Mouse (Mus musculus) embryonic facial prominence, embryonic 12.5 days (tissue): ENCODE results near the gene Tmem262. TPM values are rescaled to one million over a fixed set of nuclear protein-coding genes. Genes with fewer than 3 reads are reported as not detected.
A peak's percentile ranks its signal among the peaks of the same experiment; 100 is the strongest.

Source experiments
- ATAC-seq: fragments of 200-750 bp; cut with Nextera tagmentation; 2 replicates; pipeline ENCODE4 v1.8.0; 2017; ENCODE audit not compliant: insufficient number of reproducible peaks, insufficient read depth, low FRiP score, low TSS enrichment
- H3K27ac ChIP-seq: fragments of 300-500 bp; sonication (generic); 2 replicates; pipeline ENCODE4 v1.5.1; 2016; ENCODE audit warnings: mild to moderate bottlenecking
- H3K27me3 ChIP-seq: fragments of 300-500 bp; sonication (generic); 2 replicates; pipeline ENCODE4 v1.6.1; 2016; ENCODE audit warnings: mild to moderate bottlenecking, moderate library complexity
- H3K36me3 ChIP-seq: fragments of 300-500 bp; sonication (generic); 2 replicates; pipeline ENCODE4 v1.6.1; 2016; ENCODE audit warnings: mild to moderate bottlenecking
- H3K4me1 ChIP-seq: fragments of 300-500 bp; sonication (generic); 2 replicates; pipeline ENCODE4 v1.6.1; 2016
- H3K4me2 ChIP-seq: fragments of 300-500 bp; sonication (generic); replicated peaks from 2 replicates; pipeline ENCODE4 v1.6.1; 2016; ENCODE audit warnings: mild to moderate bottlenecking, moderate library complexity
- H3K4me3 ChIP-seq: fragments of 300-500 bp; sonication (generic); 2 replicates; pipeline ENCODE4 v1.5.1; 2016; ENCODE audit warnings: mild to moderate bottlenecking
- H3K9ac ChIP-seq: fragments of 300-500 bp; sonication (generic); 2 replicates; pipeline ENCODE4 v1.6.1; 2016; ENCODE audit warnings: mild to moderate bottlenecking, moderate library complexity
- H3K9me3 ChIP-seq: fragments of 300-500 bp; sonication (generic); 2 replicates; pipeline ENCODE4 v1.6.1; 2016; ENCODE audit warnings: mild to moderate bottlenecking, moderate library complexity
- WGBS: fragments of 180-500 bp; shearing (Covaris S2); methylation state at CpG from one replicate; pipeline ENCODE4 v1.1.7; 2016; 5-methylcytosine and 5-hydroxymethylcytosine counted together
- polyA plus RNA-seq: library from polyadenylated mRNA; unstranded; fragments of >200 nt; fragmentation: Nextera tagmentation; extraction: Ambion mirVana; gene quantifications from 2 replicates; pipeline ENCODE4 v1.2.1, GENCODE M21; 2016

Tmem262 gene
- polyA plus RNA-seq, 1 experiment from 2014 or later: not detected

- WGBS: 90% methylated on average over 15 of the region's 15 CpGs
- Histone ChIP-seq H3K27ac (no peak overlapping the region), H3K9ac (no peak overlapping the region), H3K4me2 (peak overlapping the region; percentile 90), H3K27me3 (no peaks in the 10 kb centered on the region), H3K4me1 (peaks cover 15% of the 10 kb centered on the region), H3K9me3 (no peaks in the 10 kb centered on the region), H3K36me3 (peaks cover 38% of the 10 kb centered on the region), H3K4me3 (peak overlapping the region; percentile 86)
- no peak for ATAC-seq
Measured at GRCm38 (mm10) chr19:6116113-6116850, 36.4 kb downstream of the Tmem262 start.

DNA sequence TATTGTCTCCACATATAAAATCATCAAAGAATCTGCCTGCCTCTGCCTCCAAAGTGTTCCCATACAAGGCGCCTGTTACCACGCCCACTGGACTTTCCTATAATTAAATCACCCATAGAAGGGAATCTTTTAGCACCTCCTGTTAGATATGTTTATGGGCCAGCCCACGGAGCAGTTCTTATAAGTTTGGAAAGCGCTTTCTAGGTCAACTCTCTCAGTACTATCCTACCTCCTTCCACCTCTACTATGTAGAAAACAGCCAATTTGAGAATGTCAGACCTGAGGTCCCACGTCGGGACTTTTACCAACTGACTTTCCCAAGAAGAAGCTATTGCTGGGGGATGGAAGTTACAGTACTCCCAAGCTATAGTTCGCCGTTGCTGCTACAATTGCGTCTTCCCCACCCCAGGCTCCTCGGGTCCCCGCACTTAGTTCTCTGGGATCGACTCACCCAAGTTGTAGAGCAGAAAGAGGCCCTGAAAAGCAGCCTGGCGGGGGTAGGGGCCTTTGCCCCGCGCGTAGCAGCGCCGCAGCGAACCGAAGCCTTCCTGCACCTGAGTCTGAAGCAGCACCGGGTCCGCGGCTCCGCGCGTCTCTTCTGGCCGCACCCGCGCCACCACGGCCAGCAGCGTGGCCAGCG lies 37.6 kb downstream of the Tmem262 start:
- Histone ChIP-seq H3K9ac (peak overlapping the region; percentile 89), H3K4me3 (peak overlapping the region; percentile 86), H3K27me3 (no peaks in the 10 kb centered on the region), H3K27ac (peak overlapping the region; percentile 97), H3K9me3 (no peaks in the 10 kb centered on the region), H3K4me2 (peak overlapping the region; percentile 90), H3K4me1 (peaks cover 15% of the 10 kb centered on the region), H3K36me3 (peaks cover 38% of the 10 kb centered on the region)
- 5% methylated on average over 32 of the region's 32 CpGs for WGBS
- ATAC-seq: peak; percentile 24; the same call in 1 of the 2 replicates

GRCm38 (mm10) chr19:6117986-6118676 lies 38.3 kb downstream of the Tmem262 start, which contains the start of gene Sac3d1:
TSS of gene Sac3d1 (minus strand) at chr19:6118650.
- Histone ChIP-seq H3K36me3 (peaks cover 35% of the 10 kb centered on the region), H3K27me3 (no peaks in the 10 kb centered on the region), H3K4me2 (peak within 1 kb of the TSS; percentile 90), H3K4me1 (peaks cover 15% of the 10 kb centered on the region), H3K27ac (peak within 1 kb of the TSS; percentile 97), H3K4me3 (peak within 1 kb of the TSS; percentile 86), H3K9ac (peak within 1 kb of the TSS; percentile 89), H3K9me3 (no peaks in the 10 kb centered on the region)
- peak; percentile 85 for ATAC-seq
- WGBS: under 1% methylated on average over 77 of the region's 77 CpGs

GRCm38 (mm10) chr19:6118677-6119185 lies 38.9 kb downstream of the Tmem262 start:
- ATAC-seq: no peak; the same call in 1 of the 2 replicates
- Histone ChIP-seq H3K9me3 (no peaks in the 10 kb centered on the region), H3K9ac (peak overlapping the region; percentile 89), H3K4me2 (peak overlapping the region; percentile 90), H3K27ac (peak overlapping the region; percentile 97), H3K36me3 (peaks cover 33% of the 10 kb centered on the region), H3K4me1 (peaks cover 15% of the 10 kb centered on the region), H3K4me3 (peak overlapping the region; percentile 86), H3K27me3 (no peaks in the 10 kb centered on the region)
- WGBS: under 1% methylated on average over 8 of the region's 8 CpGs

DNA sequence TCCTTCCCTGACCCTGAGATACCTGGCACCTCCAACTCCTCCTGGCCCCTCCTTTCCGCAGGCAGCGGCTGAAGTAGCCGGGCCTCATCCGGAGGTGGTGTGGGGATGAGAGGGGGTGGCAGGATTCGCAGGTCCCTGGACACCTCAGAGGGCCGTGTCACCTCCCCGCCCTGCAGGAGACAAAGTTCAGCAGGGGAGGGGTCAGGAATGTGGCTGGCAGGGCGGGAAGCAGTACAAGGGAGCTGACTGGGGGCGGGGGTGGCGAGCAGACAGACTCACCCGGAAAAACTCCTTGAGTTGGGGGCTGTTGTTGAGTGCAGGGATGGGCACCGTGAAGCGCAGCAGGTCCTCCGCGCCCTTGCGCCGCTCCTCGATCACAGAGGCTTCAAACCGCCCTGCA lies 41.9 kb downstream of the Tmem262 start:
- WGBS: 35% methylated on average over 19 of the region's 19 CpGs
- Histone ChIP-seq H3K9ac (no peak overlapping the region), H3K4me2 (no peak overlapping the region)

GRCm38 (mm10) chr19:6123330-6123729 lies 43.5 kb downstream of the Tmem262 start:
- H3K4me1 ChIP-seq: peaks cover 5% of the 10 kb centered on the region; the same call in 1 of the 2 replicates
- peak overlapping the region; percentile 12; the same call in 1 of the 2 replicates for H3K27ac ChIP-seq
- WGBS: 42% methylated on average over 8 of the region's 8 CpGs
- no peak for ATAC-seq
- H3K9ac ChIP-seq: no peak overlapping the region
- no peak overlapping the region for H3K4me3 ChIP-seq
- H3K27me3 ChIP-seq: no peaks in the 10 kb centered on the region
- no peaks in the 10 kb centered on the region for H3K9me3 ChIP-seq
- H3K4me2 ChIP-seq: no peak overlapping the region
- H3K36me3 ChIP-seq: 0 out of 2 replicates have a peak, but pooled peaks cover 6% of the 10 kb centered on the region

More for the DNA sequence above, 41.9 kb downstream of the Tmem262 start:
- ATAC-seq: no peak
- Histone ChIP-seq H3K4me3 (no peak overlapping the region), H3K27ac (no peak overlapping the region), H3K9me3 (no peaks in the 10 kb centered on the region), H3K36me3 (0 out of 2 replicates have a peak, but pooled peaks cover 6% of the 10 kb centered on the region), H3K4me1 (peaks cover 11% of the 10 kb centered on the region), H3K27me3 (no peaks in the 10 kb centered on the region)

DNA sequence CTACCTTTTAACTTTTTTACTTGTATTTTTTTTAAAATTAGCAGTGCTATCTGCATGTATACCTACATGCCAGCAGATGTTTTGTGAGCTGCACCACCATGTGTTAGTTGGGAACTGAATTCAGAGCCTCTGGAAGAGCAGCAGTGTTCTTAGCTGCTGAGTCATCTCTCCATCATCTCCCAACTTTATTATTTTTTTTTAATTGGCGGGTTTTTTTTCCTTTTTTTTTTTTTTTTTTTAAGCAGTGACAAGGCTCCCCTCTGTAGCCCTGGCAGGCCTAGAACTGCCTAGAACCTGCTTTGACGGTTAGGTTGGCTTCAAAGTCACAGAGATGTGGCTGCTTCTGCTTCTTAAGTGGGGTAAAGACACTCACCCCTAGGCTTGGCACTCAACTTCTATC lies 45.1 kb downstream of the Tmem262 start:
- no peak for ATAC-seq
- 0 out of 2 replicates have a peak, but pooled peaks cover 6% of the 10 kb centered on the region for H3K36me3 ChIP-seq
- H3K27ac ChIP-seq: no peak overlapping the region
- no peaks in the 10 kb centered on the region for H3K9me3 ChIP-seq
- H3K4me2 ChIP-seq: no peak overlapping the region
- H3K27me3 ChIP-seq: no peaks in the 10 kb centered on the region
- no peaks in the 10 kb centered on the region for H3K4me1 ChIP-seq
- no peak overlapping the region for H3K4me3 ChIP-seq
- 82% methylated on average over 2 of the region's 2 CpGs for WGBS
- no peak overlapping the region for H3K9ac ChIP-seq

- ATAC-seq: no peak
- Histone ChIP-seq H3K9ac (no peak overlapping the region), H3K4me3 (no peak overlapping the region), H3K4me1 (no peaks in the 10 kb centered on the region), H3K27me3 (no peaks in the 10 kb centered on the region), H3K4me2 (no peak overlapping the region), H3K27ac (no peak overlapping the region), H3K36me3 (0 out of 2 replicates have a peak, but pooled peaks cover under 1% of the 10 kb centered on the region), H3K9me3 (no peaks in the 10 kb centered on the region)
- WGBS: 21% methylated on average over 4 of the region's 4 CpGs
Measured at GRCm38 (mm10) chr19:6126289-6126688, 46.5 kb downstream of the Tmem262 start.

DNA sequence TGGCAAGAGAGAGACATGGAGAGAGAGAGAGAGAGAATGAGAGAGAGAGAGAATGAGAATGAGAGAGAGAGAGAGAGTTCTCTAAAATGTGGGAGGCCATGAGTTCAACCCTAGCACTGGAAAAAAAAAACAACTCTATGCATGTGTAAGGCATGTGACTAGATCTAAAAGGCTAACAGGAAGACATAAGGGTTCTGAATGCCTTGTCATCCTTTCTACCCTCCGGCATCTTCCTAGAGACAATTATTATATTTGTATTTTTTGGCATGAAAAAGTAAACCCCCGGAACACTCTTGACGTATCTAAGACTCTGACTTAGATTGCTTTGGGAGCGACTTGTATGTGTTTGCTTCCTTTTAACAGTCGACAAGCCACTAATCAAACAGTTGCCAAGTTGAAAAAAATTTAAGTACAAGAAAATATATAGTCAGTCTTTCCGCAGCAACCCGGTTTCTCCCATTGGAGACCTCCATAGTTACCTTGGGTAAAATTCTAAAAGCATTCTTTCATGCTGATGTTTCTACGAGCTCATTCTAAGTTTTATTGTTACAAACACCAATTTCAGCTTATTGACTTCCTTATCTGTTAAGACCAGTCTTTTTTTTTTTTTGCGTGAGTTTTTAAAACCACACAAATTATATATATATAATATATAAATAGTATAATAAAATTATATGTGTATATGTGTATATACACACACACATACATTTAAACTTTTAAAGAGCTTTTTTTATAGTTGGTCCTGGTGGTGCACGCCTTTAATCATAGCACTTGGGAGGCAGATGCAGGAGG lies 47.2 kb downstream of the Tmem262 start:
- no peak for ATAC-seq
- H3K27ac ChIP-seq: 0 out of 2 replicates have a peak overlapping the region, but pooled peaks have one; percentile 87

DNA sequence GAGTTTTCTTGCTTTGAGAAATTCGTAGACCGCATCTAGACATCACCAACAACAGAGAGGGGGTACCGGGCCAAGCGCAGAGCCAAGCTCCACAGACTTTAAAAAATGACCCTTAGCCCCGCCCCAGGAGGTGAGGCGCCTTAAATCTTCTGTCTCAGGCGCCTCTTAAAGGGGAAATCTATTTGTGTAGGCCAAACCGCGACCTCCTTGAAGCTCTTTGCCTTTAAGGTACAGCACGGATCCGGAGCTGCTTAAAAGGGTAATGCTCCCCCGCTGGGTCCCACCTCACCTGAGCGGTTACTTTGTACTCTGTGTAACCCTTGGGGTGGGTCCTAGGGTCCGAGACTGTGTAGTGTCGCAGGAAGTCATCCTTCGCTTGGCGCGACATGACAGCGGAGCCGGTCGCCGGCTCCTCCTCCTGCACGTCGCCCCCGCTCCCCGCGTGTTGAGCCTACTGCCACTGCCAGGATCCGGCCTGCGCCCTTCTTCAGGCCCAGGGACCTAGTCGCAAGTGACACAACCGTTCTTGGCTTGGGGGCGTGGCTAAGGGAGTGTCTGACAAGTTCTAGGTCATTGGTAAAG lies 48.0 kb downstream of the Tmem262 start, which contains the start of gene Snx15:
Gene Snx15 (minus strand): TSS at position 545 of the 582 bp plus-strand sequence.
- H3K4me1 ChIP-seq: no peaks in the 10 kb centered on the region
- peak; percentile 84 for ATAC-seq
- peak within 1 kb of the TSS; percentile 52 for H3K4me3 ChIP-seq
- H3K27ac ChIP-seq: peak within 1 kb of the TSS; percentile 87
- under 1% methylated on average over 32 of the region's 32 CpGs for WGBS
- H3K36me3 ChIP-seq: no peaks in the 10 kb centered on the region
- peak within 1 kb of the TSS; percentile 44; the same call in 1 of the 2 replicates for H3K9ac ChIP-seq
- no peaks in the 10 kb centered on the region for H3K9me3 ChIP-seq
- no peaks in the 10 kb centered on the region for H3K27me3 ChIP-seq
- peak within 1 kb of the TSS; percentile 59 for H3K4me2 ChIP-seq

More for the DNA sequence above, 47.2 kb downstream of the Tmem262 start:
- Histone ChIP-seq H3K9ac (no peak overlapping the region), H3K27me3 (no peaks in the 10 kb centered on the region), H3K4me2 (peak overlapping the region; percentile 59), H3K4me1 (no peaks in the 10 kb centered on the region), H3K9me3 (no peaks in the 10 kb centered on the region), H3K36me3 (no peaks in the 10 kb centered on the region), H3K4me3 (peak overlapping the region; percentile 52)
- WGBS: 76% methylated on average over 10 of the region's 10 CpGs
